Mouse (Mus musculus) testis, adult 2 months (tissue): ENCODE data around the gene 2010300C02Rik.

Experiments used
- CTCF ChIP-seq: fragments of 200-500 bp; IDR thresholded peaks from 2 replicates; pipeline ENCODE4 v1.5.1; 2012; ENCODE audit warnings: low read depth, mild to moderate bottlenecking, inconsistent platforms, low read length, moderate library complexity; ENCODE audit not compliant: control insufficient read depth, insufficient read depth, insufficient replicate concordance
- POLR2A ChIP-seq: fragments of 200-500 bp; IDR thresholded peaks from 2 replicates; pipeline ENCODE4 v1.6.1; 2012; ENCODE audit warnings: low read depth, mild to moderate bottlenecking, inconsistent platforms, low read length, moderate library complexity; ENCODE audit not compliant: control insufficient read depth

DNA sequence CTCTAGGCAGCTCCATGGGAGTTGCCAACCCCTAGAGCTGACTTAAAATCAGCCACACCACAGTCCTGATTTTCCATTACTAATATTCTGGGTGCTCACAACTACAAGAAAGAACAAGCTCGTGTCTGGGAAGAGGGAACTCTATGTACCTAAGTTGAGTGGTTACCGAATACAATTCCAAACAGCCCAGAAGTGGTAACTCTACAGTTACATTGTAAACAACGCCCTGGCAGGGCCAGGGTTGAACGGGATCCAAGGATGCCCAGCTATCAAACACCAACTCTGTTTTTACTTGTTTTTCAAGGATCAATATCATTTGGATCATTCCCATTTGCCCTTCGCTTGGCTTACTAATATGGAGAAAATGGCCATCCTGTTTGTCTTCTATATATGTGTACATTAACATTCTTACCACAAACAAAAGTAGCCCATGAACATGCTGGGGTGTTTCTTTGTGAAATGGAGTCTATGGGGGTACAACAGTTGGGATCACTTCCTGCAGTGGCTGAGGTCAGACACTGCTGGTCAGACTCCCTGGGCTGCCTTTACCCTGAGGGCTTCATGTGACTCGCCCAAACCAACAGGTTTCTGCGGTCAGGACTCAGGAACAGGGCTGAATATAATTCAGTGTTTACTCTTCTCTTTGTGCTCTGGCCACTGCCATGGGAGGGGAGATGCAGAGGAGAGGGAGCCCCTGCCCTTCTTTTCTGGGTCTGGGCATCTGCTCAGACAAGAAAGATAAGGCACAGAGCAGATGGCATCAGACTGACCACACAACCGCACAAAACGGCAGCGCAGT, 89.3 kb downstream of the 2010300C02Rik start:
- TF ChIP-seq POLR2A, result no peak
- TF ChIP-seq CTCF, result no peak
